Mouse (Mus musculus) gonadal fat pad, adult 2 months (tissue): ENCODE data around the gene Psmd3. TPM values are rescaled to one million over a fixed set of nuclear protein-coding genes. Genes with fewer than 3 reads are reported as not detected.
A peak's percentile ranks its signal among the peaks of the same experiment; 100 is the strongest.
"Not testable (repeated sequence)": the region's sequence is repeated elsewhere in the genome, so short reads cannot be mapped to it uniquely, and the experiment has no call there.

Experiments used
- DNase-seq: peaks from one replicate; pipeline ENCODE4 v3.0.0-alpha.2; 2012; ENCODE audit warnings: low read depth
- polyA plus RNA-seq: library from polyadenylated mRNA; depleted of rRNA; stranded (reverse); fragments of >200 nt; gene quantifications from 2 replicates; pipeline ENCODE4 v1.2.3, GENCODE M21; 2012

Psmd3 gene
- polyA plus RNA-seq, 1 experiment: 186 TPM

GRCm38 (mm10) chr11:98688009-98688408 lies 5.7 kb downstream of the Psmd3 start:
- DNase-seq: no peak

GRCm38 (mm10) chr11:98693201-98693600 lies 10.8 kb downstream of the Psmd3 start:
- no peak for DNase-seq

- DNase-seq: no peak
Observed at GRCm38 (mm10) chr11:98693746-98694145, 11.4 kb downstream of the Psmd3 start.

- DNase-seq: no peak
Observed at GRCm38 (mm10) chr11:98694301-98694700, 11.9 kb downstream of the Psmd3 start.

GRCm38 (mm10) chr11:98695408-98695807 lies 13.1 kb downstream of the Psmd3 start:
- no peak for DNase-seq

DNA sequence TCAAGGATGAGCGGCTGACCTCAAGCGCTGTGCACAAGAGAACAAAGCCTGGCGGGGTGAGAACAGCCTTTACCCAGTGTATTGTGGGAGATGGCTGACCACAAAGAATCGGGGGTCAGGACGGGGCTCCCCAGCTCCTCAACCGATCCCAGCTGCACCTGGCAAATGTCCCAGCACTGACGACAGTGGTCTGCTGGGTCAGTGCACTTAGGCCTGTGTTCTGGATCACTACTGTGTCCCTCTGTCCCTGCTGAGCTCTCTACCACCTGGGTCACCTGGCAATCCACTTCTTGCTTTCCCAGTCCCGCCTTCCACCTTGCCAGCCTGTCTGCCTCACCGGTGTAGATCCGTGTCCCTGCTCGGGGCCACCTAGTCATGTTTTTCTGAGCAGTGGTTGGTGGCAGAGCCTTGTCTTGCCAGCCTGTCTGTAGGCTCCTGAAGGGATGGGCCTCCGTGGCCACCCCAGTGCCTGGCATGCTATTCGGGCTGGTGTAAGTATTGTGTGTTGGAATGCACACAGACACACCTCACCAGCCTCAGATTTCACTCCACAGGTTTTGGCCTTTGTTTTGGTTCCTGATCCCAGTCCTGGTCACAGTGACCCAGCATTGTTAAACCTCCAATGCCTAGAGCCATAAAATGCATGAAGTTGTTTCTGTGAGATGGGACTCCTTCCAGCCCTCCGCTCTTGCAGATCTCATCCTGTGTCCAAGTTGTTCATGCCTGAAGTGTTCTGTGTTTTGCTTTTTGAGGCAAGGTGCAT lies 14.3 kb downstream of the Psmd3 start:
- peak; percentile 71 for DNase-seq

DNA sequence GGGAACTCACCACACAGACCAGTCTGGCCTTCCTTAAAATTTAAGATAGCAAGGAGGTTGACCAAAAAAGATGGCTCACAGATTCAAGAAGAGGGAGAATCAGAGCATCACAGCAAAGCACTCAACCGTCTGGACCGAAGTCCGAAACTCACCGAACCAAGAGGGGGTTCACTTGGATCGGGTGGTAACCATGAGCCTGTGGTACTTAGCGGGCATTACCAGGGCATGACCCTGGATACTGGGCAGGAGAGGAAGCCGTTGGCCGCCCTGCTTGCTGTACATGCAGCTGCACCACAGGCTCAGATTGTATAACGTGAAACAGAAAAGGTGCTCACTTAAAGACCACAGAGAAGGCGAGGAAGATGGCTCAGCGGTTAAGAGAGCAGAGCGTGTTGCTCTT lies 14.9 kb downstream of the Psmd3 start:
- no peak for DNase-seq

DNA sequence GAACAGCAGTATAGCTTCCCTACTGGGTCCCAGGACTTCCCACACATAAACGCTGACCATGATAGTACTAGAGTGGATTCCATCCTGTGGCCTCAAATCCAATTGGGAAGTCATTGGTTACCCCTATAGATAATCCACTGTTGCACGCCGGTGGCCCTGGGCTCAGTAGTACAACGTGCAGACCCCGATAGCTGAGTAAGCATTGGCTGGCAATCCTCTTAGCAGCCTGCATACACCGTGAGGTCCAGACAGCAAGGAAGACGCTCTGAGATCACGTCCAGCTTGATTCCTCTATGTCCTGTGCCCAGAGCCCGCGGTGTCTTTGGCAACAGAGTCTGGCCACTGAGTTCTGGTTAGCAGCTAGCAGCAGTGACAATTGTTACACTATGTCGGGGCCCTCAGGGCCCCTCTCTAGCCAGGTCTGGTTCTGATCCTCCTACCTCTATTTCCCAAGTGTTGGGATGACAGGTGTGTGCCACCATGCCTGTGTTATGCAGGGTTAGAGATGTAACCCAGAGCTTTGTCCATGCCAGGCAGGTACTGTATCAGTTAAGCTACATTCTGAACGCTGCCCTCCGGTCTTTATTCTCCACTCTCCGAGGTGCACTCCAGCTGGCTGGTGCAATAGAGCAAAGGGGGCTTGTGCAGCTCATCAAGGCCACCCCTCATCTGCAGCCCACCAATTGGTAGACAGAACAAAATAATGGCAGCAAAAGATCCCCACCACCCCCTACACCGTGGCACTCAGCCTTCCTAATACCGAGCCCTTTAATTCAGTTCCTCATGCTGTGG lies 16.7 kb downstream of the Psmd3 start:
- no peak for DNase-seq

DNA sequence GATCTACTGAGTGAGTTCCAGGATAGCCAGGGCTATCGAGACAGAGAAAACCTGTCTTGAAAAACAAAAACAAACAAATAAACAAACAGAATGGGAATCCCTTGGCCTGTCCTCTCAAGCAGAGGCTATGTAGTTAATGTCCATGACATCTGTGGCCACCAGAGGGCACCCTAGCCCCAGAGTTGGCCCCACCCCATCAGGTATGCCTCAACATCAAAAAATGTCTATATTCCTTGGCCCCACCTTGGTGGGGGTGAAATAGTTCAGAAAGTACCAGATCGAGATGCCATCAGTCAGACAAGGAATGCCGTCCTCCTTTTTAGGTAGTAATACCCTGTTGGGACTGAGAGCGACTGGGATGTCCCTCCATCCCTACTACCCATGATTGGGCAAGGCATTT lies 17.6 kb downstream of the Psmd3 start:
- no peak for DNase-seq

- no peak for DNase-seq
Observed at GRCm38 (mm10) chr11:98701213-98701670, 18.9 kb downstream of the Psmd3 start, which contains the start of gene Csf3. Gene Csf3, plus strand, starts transcription at chr11:98701263.

GRCm38 (mm10) chr11:98702323-98702722 lies 20.0 kb downstream of the Psmd3 start:
- no peak for DNase-seq

DNA sequence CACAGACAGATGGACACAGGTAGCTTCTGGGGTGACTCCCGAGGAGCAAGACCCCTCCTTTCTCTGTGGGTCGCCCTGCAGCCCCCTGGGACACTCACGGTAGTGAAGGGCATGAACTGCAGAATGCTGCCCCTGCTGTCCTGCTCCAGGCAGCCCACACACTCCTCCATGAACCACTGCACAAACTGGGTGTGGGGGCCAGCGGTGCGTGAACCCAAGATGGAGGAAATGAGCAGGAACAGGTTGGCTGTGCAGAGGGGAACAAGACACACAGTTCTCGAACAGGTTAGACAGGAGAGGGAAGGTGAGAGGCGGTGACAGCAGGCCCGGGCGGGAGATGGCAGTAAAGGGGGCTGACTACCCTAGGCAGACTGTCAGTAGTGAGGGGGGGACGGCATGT lies 22.7 kb downstream of the Psmd3 start:
- no peak for DNase-seq

GRCm38 (mm10) chr11:98707401-98708281 lies 25.3 kb downstream of the Psmd3 start:
- DNase-seq: no peak

GRCm38 (mm10) chr11:98708282-98708956 lies 26.1 kb downstream of the Psmd3 start:
- DNase-seq: no peak

GRCm38 (mm10) chr11:98709001-98709741 lies 26.8 kb downstream of the Psmd3 start:
- DNase-seq: no peak

DNA sequence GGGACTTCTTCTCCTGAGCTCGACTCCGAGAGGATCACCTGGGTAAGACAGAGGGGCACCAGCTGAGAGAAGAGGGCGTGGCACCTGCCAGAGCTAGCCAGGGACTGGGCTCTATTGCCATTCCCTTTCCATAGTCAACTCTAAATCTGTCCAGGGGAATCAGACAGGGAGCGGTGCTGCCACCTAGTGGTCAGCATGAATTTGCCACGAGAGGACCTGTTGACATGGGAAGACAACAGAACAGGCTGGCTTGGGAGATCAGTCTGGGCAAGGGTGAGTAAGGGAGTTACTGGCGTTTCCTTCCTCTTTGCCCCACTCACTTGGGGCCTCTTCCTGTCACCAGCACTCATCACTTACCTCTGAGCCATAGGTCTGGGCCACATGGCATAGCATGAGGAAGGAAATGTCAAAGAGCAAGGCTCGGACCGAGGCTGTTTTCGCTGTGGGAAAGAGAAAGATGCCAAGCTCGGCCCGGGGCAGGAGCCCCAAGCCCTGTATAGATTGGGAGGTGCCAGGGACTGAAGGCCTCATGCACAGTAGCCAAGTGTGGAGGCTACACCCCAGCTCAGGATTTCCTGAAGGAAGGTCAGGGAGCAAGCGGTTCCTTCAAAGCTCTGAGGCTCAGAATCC lies 28.2 kb downstream of the Psmd3 start:
- DNase-seq: no peak

DNA sequence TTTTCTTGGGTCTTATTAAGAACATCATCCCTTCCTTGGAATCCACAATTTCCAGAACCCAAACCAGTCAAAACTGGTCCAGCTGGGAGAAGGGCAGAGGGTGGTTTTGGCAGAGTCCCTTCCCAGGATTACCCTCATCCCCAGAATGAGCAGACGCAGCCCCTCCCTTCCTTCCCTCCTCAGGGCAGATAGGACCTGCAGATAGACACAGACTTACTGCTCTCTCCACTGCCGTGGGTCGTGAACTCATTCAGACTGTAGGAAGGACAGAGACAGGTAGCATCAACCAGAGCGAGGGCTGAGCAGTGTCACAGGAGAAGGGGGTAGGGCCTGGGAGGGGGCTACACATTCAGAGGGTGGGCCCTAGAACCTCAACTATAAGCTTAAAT lies 28.7 kb downstream of the Psmd3 start:
- DNase-seq: no peak

- DNase-seq: not testable (repeated sequence)
Observed at GRCm38 (mm10) chr11:98712009-98712408, 29.7 kb downstream of the Psmd3 start.

DNA sequence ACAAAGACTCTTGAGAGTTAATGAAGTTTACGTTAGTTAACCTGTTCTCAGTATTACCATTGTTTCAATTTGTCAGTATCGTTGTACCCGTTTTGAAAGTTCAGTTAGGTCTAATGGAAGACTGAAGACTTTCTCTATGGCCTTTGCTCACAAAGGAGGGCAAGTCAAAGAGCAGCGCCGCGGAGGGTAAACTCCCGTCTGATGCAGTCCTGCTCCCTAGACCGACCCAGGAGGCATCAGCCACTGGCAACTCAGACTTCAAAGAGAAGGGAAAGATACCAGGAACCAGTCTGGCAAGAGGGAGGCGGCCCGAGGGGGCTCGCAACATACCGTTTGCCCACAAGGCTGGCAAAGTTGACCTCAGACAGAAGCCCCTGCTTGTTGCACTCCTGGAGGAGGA lies 31.3 kb downstream of the Psmd3 start:
- no peak for DNase-seq

GRCm38 (mm10) chr11:98715946-98716345 lies 33.6 kb downstream of the Psmd3 start:
- no peak for DNase-seq
